Mouse (Mus musculus) small intestine, adult 2 months (tissue): Measurements from ENCODE around the gene Foxn3.

Experiments used
- CTCF ChIP-seq: fragments of 200-500 bp; IDR thresholded peaks from 2 replicates; pipeline ENCODE4 v1.5.1; 2012; ENCODE audit warnings: low read depth, mild to moderate bottlenecking, control low read depth, inconsistent platforms, low read length, moderate library complexity, mixed read lengths; ENCODE audit not compliant: insufficient replicate concordance, insufficient read length; ENCODE audit errors: extremely low read depth
- POLR2A ChIP-seq: fragments of 200-500 bp; IDR thresholded peaks from 2 replicates; pipeline ENCODE4 v1.6.1; 2012; ENCODE audit warnings: low read depth, mild to moderate bottlenecking, control low read depth, inconsistent platforms, low read length, moderate library complexity

- TF ChIP-seq CTCF (no peak), POLR2A (no peak)
These were observed 144.6 kb downstream of the Foxn3 start for GRCm38 (mm10) chr12:99418476-99419395.
